Mouse (Mus musculus) hindbrain, postnatal 0 days (tissue): ENCODE measurements at regions not wholly inside any gene's neighbourhood (a gene's known extent, or its start where the extent isn't known, plus 50 kb on each side); places are given as distances from the start of the nearest gene placed in this dataset.

ENCODE experiments used
- ATAC-seq: fragments of 200-750 bp; cut with Nextera tagmentation; 2 replicates; pipeline ENCODE4 v1.8.0; 2017; ENCODE audit warnings: mild to moderate bottlenecking, moderate TSS enrichment, moderate library complexity
- DNase-seq: peaks from one replicate; pipeline ENCODE4 v3.0.0-alpha.2; 2015; ENCODE audit warnings: low spot score
- H3K27ac ChIP-seq: fragments of 300-500 bp; sonication (generic); 2 replicates; pipeline ENCODE4 v1.5.1; 2014; ENCODE audit warnings: mild to moderate bottlenecking
- H3K27me3 ChIP-seq: fragments of 300-500 bp; sonication (generic); 2 replicates; pipeline ENCODE4 v1.6.1; 2014; ENCODE audit warnings: low read length, mixed read lengths; ENCODE audit not compliant: insufficient read depth
- H3K36me3 ChIP-seq: fragments of 300-500 bp; sonication (generic); 2 replicates; pipeline ENCODE4 v1.6.1; 2014; ENCODE audit warnings: low read length, mixed read lengths; ENCODE audit not compliant: insufficient read depth
- H3K4me1 ChIP-seq: fragments of 300-500 bp; sonication (generic); 2 replicates; pipeline ENCODE4 v1.6.1; 2014; ENCODE audit warnings: antibody characterized with exemption, low read length, mixed read lengths; ENCODE audit not compliant: insufficient read depth
- H3K4me2 ChIP-seq: fragments of 300-500 bp; sonication (generic); 2 replicates; pipeline ENCODE4 v1.6.1; 2014; ENCODE audit warnings: low read depth, mild to moderate bottlenecking, low read length, moderate library complexity, mixed read lengths
- H3K4me3 ChIP-seq: fragments of 300-500 bp; sonication (generic); 2 replicates; pipeline ENCODE4 v1.5.1; 2014; ENCODE audit warnings: low read length
- H3K9ac ChIP-seq: fragments of 300-500 bp; sonication (generic); replicated peaks from 2 replicates; pipeline ENCODE4 v1.6.1; 2014; ENCODE audit warnings: mild to moderate bottlenecking, low read length, moderate library complexity, mixed read lengths
- H3K9me3 ChIP-seq: fragments of 300-500 bp; sonication (generic); 2 replicates; pipeline ENCODE4 v1.6.1; 2016; ENCODE audit warnings: low read length, mixed read lengths
- CTCF ChIP-seq: IDR thresholded peaks from 2 replicates; pipeline ENCODE4 v1.5.1; 2016; ENCODE audit warnings: antibody characterized with exemption, control low read depth, low read depth
- WGBS: fragments of 180-500 bp; shearing (Covaris S2); extraction: QIAGEN DNeasy Blood & Tissue Kit; methylation state at CpG from one replicate; pipeline ENCODE4 v1.1.7; 2014; 5-methylcytosine and 5-hydroxymethylcytosine counted together

- ATAC-seq (no peak), DNase-seq (no peak)
- TF ChIP-seq CTCF: no peak
- Histone ChIP-seq H3K9ac (no peak overlapping the region), H3K4me2 (no peak overlapping the region), H3K27me3 (no peaks in the 10 kb centered on the region), H3K36me3 (no peaks in the 10 kb centered on the region), H3K9me3 (no peaks in the 10 kb centered on the region), H3K4me3 (no peak overlapping the region), H3K4me1 (no peaks in the 10 kb centered on the region), H3K27ac (no peak overlapping the region)
- 76% methylated on average over 6 of the region's 6 CpGs for WGBS
Observed at GRCm38 (mm10) chr13:72715959-72716680, 87.5 kb downstream of the Irx2 start.

- DNase-seq (peak; percentile 77), ATAC-seq (peak; percentile 88)
- WGBS: 22% methylated on average over 9 of the region's 9 CpGs
Observed at GRCm38 (mm10) chr13:72727126-72727525, 98.5 kb downstream of the Irx2 start.

GRCm38 (mm10) chr13:72735916-72736315 lies 107.3 kb downstream of the Irx2 start:
- WGBS: 56% methylated on average over 8 of the region's 8 CpGs
- peak; percentile 69 for ATAC-seq

More at GRCm38 (mm10) chr13:72727126-72727525, 98.5 kb downstream of the Irx2 start:
- Histone ChIP-seq H3K4me3 (no peak overlapping the region), H3K4me1 (peaks cover 9% of the 10 kb centered on the region; the same call in 1 of the 2 replicates), H3K27me3 (peaks cover 19% of the 10 kb centered on the region), H3K36me3 (no peaks in the 10 kb centered on the region), H3K9ac (no peak overlapping the region), H3K27ac (no peak overlapping the region), H3K4me2 (no peak overlapping the region), H3K9me3 (no peaks in the 10 kb centered on the region)
- peak; percentile 57 for TF ChIP-seq CTCF

GRCm38 (mm10) chr13:72736992-72737391 lies 108.4 kb downstream of the Irx2 start:
- Histone ChIP-seq H3K4me3 (no peak overlapping the region), H3K27ac (no peak overlapping the region), H3K9ac (no peak overlapping the region), H3K9me3 (no peaks in the 10 kb centered on the region), H3K27me3 (no peaks in the 10 kb centered on the region), H3K36me3 (no peaks in the 10 kb centered on the region), H3K4me1 (no peaks in the 10 kb centered on the region), H3K4me2 (no peak overlapping the region)
- DNase-seq: no peak
- WGBS: 82% methylated on average over 8 of the region's 8 CpGs
- no peak for ATAC-seq
- TF ChIP-seq CTCF: no peak

More at GRCm38 (mm10) chr13:72735916-72736315, 107.3 kb downstream of the Irx2 start:
- Histone ChIP-seq H3K9me3 (no peaks in the 10 kb centered on the region), H3K9ac (no peak overlapping the region), H3K4me1 (no peaks in the 10 kb centered on the region), H3K4me3 (no peak overlapping the region), H3K4me2 (no peak overlapping the region), H3K27ac (no peak overlapping the region), H3K27me3 (no peaks in the 10 kb centered on the region; the same call in 1 of the 2 replicates), H3K36me3 (no peaks in the 10 kb centered on the region)
- DNase-seq: peak; percentile 65
- TF ChIP-seq CTCF: no peak

- no peak overlapping the region for H3K9ac ChIP-seq
- H3K27me3 ChIP-seq: no peaks in the 10 kb centered on the region
- TF ChIP-seq CTCF: peak; percentile 52
- H3K9me3 ChIP-seq: no peaks in the 10 kb centered on the region
- no peaks in the 10 kb centered on the region for H3K36me3 ChIP-seq
- H3K4me3 ChIP-seq: no peak overlapping the region
- ATAC-seq (no peak), DNase-seq (peak; percentile 45)
- WGBS: 64% methylated on average over 3 of the region's 3 CpGs
- no peaks in the 10 kb centered on the region for H3K4me1 ChIP-seq
- H3K4me2 ChIP-seq: no peak overlapping the region
- H3K27ac ChIP-seq: no peak overlapping the region
Observed at GRCm38 (mm10) chr13:72747187-72747586, 118.6 kb downstream of the Irx2 start.

GRCm38 (mm10) chr13:72755036-72755435 lies 126.4 kb downstream of the Irx2 start:
- no peak for DNase-seq
- ATAC-seq: no peak
- TF ChIP-seq CTCF: no peak
- Histone ChIP-seq H3K27ac (no peak overlapping the region), H3K27me3 (no peaks in the 10 kb centered on the region), H3K9me3 (no peaks in the 10 kb centered on the region), H3K9ac (no peak overlapping the region), H3K36me3 (no peaks in the 10 kb centered on the region), H3K4me3 (no peak overlapping the region), H3K4me1 (no peaks in the 10 kb centered on the region), H3K4me2 (no peak overlapping the region)
- 78% methylated on average over 4 of the region's 4 CpGs for WGBS

- WGBS: 83% methylated on average over 5 of the region's 5 CpGs
Observed at GRCm38 (mm10) chr13:72762481-72762880, 133.9 kb downstream of the Irx2 start.

More at GRCm38 (mm10) chr13:72762481-72762880, 133.9 kb downstream of the Irx2 start:
- Histone ChIP-seq H3K4me1 (no peaks in the 10 kb centered on the region), H3K36me3 (no peaks in the 10 kb centered on the region), H3K4me2 (no peak overlapping the region), H3K27me3 (no peaks in the 10 kb centered on the region), H3K27ac (no peak overlapping the region), H3K9me3 (no peaks in the 10 kb centered on the region), H3K9ac (no peak overlapping the region), H3K4me3 (no peak overlapping the region)
- no peak for ATAC-seq
- no peak for DNase-seq
- no peak for TF ChIP-seq CTCF
